Mouse (Mus musculus) frontal cortex, adult 2 months (tissue): ENCODE results near the gene Rflna. TPM values are rescaled to one million over a fixed set of nuclear protein-coding genes. Genes with fewer than 3 reads are reported as not detected.

Experiments
- DNase-seq, 2 experiments: peaks; one replicate each; pipeline ENCODE4 v3.0.0; 2022; ENCODE audit warnings: low spot score in 1 of 2; ENCODE audit errors: extremely low spot score in 1 of 2
- polyA plus RNA-seq: library from polyadenylated mRNA; depleted of rRNA; stranded (reverse); fragments of >200 nt; gene quantifications from 2 replicates; pipeline ENCODE4 v1.2.3, GENCODE M21; 2012; rRNA removed

Gene Rflna
- polyA plus RNA-seq, 1 experiment, result 3.8 TPM

- no peak for DNase-seq
These were observed 46.5 kb downstream of the Rflna start for GRCm38 (mm10) chr5:125049481-125049880.

DNA sequence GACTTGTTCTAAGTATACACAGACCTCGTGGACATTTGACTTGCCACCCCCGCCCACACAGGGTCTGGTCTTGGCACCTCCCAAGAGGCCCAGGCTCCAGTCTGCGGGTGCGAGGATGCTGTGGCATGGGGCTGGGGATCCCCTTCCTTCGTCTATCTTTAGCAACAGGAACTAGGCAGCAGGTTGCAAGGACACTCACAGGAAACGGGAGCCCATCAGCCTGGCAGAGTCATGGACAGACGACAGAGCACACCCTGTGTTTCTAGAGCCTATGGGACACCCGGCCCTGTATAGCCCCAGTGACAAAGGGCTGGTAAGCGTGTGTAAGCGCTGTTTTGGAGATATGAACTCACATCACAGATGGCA is 49.2 kb downstream of the Rflna start:
- DNase-seq, result no peak

- DNase-seq, result peak in 1 of 2 experiments; percentile 57
These were observed 49.8 kb downstream of the Rflna start for GRCm38 (mm10) chr5:125052603-125053488.

DNA sequence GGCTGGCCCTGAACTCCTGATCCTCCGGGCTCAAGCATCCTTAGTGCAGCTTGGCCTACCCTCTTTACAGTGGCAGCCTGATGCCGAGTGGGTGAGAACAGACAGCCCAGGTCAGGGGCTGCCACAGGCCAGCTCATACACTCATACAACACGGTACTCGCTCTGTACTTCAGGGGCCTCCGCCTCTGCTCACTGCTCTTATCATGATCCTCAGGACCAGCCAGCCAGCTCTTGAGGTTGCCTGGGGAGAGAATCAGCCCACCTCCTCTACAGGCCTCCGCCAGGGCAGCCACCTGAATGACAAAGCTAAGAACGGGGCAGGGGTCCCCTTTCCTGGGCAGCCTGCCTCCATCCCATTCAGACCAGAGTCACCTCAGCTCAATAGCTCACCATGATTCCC is 50.6 kb downstream of the Rflna start:
- DNase-seq, result no peak

GRCm38 (mm10) chr5:125055901-125056300 is 52.9 kb downstream of the Rflna start:
- DNase-seq, result no peak

DNA sequence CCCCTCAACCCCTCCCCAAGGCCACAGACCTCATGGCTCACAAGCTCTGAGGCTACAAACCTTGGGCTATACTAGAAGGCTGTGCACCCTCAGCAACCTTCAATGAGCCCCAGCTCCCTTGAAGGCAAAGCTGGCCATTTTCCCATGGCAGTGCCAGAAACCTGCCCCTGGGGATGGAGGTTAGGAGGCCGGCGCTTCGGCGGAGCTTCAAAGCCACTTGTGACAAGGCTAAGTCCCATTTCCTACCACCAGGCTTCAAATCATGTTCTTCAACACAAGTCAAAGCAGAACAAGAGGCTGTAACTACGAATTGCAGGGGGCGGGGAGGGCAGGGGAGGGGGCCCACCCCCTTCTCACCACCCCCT is 53.3 kb downstream of the Rflna start:
- DNase-seq, result no peak

DNA sequence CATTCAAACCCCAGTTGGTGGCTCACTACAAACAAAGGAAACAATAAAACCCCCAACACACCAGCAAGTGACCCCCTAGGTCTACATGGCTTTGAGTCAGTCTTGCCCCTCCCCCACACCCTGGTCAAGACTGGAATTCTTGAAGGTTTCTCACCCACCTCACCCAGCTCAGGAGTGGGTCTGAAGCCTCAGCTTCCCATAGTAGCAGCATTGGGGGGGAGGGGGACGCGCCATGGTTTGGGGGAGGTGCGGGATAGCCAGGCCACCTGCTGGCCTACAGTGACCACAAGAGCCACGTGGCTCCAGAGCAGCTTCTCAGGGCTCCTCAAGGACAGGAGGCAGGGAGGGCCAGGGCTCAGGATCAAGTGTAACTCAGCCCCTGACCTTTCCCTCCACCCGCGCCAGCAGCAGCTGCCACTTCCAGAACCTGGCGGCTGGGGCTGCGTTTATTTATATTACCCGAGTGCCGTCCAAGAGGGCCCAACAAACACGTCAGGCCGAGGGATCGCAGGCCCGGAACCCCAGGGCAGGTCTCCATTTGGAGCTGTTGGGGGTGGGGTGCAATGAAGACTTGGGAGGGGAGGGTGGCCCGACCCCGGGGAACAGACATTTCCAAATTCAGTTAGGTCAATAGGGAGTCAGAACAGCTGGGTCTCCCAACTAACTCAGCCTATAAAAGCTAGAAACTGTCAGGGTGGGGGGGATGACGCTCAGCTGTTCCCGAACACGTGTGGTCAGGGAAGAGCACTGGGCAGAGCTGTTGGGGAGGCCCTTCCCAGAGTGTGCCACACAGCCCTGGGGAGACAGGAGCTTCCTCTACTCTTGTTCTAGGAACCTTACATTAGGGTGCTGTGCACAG is 53.9 kb downstream of the Rflna start:
- DNase-seq, result no peak

- no peak for DNase-seq
These were observed 54.7 kb downstream of the Rflna start for GRCm38 (mm10) chr5:125057555-125058266.

- DNase-seq, result peak; percentile 55 to 84
These were observed 55.2 kb downstream of the Rflna start for GRCm38 (mm10) chr5:125058267-125058668.

Other genes with a start within 250 kb of the Rflna start
- gene Ccdc92, start 140.8 kb upstream of the Rflna start, polyA plus RNA-seq, result 74.4 and 87.7 TPM in 2 replicates
- 69.2 and 71.4 TPM in 2 replicates for gene Zfp664, start 140.5 kb upstream of the Rflna start, polyA plus RNA-seq
- gene Ncor2, start 176.0 kb downstream of the Rflna start, polyA plus RNA-seq, result 115 and 145 TPM in 2 replicates